Mouse (Mus musculus) macrophage (primary cell): ENCODE data around the gene Gm21663. TPM values are rescaled to one million over a fixed set of nuclear protein-coding genes. Genes with fewer than 3 reads are reported as not detected.
"Not testable (repeated sequence)": the region's sequence is repeated elsewhere in the genome, so short reads cannot be mapped to it uniquely, and the experiment has no call there.

Experiments used
- H3K27ac ChIP-seq: fragments of 350-480 bp; formaldehyde crosslinking; 2 replicates; pipeline ENCODE4 v1.9.0; 2021
- H3K36me3 ChIP-seq: fragments of 350-480 bp; formaldehyde crosslinking; 2 replicates; pipeline ENCODE4 v1.9.0; 2021; ENCODE audit errors: inconsistent target
- H3K4me3 ChIP-seq: fragments of 350-480 bp; formaldehyde crosslinking; 2 replicates; pipeline ENCODE4 v1.9.0; 2021; ENCODE audit errors: inconsistent target
- H3K79me2 ChIP-seq: fragments of 350-480 bp; formaldehyde crosslinking; 2 replicates; pipeline ENCODE4 v1.9.0; 2021; ENCODE audit errors: inconsistent target
- whole genome bisulfite sequencing: methylation state at CpG from one replicate; pipeline ENCODE4 v1.1.7; 2026; ENCODE audit warnings: inconsistent platforms; ENCODE audit not compliant: missing documents; 5-methylcytosine and 5-hydroxymethylcytosine counted together
- polyA plus RNA-seq: library from polyadenylated mRNA; stranded (reverse); fragments of 250-400 nt; gene quantifications from 3 replicates; pipeline ENCODE4 v1.2.4, GENCODE M21; 2018; ENCODE audit warnings: inconsistent platforms
- total RNA-seq, 78 experiments: library from RNA; depleted of rRNA; stranded (reverse); fragments of 250-400 nt; gene quantifications; 1 replicate in 9 of 78; 2 replicates in 24 of 78; 3 replicates in 43 of 78; 4 replicates in 2 of 78; pipeline ENCODE4 v1.2.4; 2018; ENCODE audit warnings: inconsistent platforms in 56 of 78

Gene Gm21663
- not detected for total RNA-seq (2018; cell fraction: chromatin; rRNA removed)
- total RNA-seq (2018; cell fraction: cytosol; rRNA removed) = not detected
- total RNA-seq (2018; cell fraction: nucleus; rRNA removed) = not detected
- polyA plus RNA-seq = not detected in 3 replicates

DNA sequence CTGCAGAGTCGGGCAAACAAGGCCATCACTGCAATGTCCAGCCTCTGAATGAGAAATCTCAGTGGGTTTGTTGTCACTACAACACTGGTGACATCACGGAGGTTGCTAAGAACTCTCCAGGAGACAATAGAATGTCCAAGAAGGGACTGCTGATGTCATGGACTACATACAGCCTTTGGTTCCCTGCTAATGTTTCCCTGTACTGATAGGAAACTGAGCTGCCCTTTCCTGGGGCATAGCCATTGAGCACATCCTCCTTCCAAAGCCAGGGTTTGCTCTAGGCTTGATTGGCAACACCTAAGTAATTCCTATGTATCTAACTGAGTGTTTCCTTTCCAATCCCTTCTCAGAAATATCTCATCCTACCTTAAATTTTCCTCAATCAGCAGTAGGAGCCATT lies at the start of gene Gm21663:
Gm21663 (minus strand) TSS at position 101 of the 400 bp plus-strand sequence.
- WGBS = no CpG with 5 or more reads among the region's 2 CpGs
- not testable (repeated sequence) for H3K79me2 ChIP-seq, H3K27ac ChIP-seq, H3K4me3 ChIP-seq, H3K36me3 ChIP-seq

DNA sequence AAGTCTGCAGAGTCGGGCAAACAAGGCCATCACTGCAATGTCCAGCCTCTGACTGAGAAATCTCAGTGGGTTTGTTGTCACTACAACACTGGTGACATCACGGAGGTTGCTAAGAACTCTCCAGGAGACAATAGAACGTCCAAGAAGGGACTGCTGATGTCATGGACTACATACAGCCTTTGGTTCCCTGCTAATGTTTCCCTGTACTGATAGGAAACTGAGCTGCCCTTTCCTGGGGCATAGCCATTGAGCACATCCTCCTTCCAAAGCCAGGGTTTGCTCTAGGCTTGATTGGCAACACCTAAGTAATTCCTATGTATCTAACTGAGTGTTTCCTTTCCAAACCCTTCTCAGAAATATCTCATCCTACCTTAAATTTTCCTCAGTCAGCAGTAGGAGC lies 46.4 kb upstream of the Gm21663 start, which contains the start of gene Gm21698:
Gm21698 (minus strand) TSS at position 101 of the 400 bp plus-strand sequence.
- not testable (repeated sequence) for H3K4me3 ChIP-seq, H3K27ac ChIP-seq, H3K79me2 ChIP-seq, H3K36me3 ChIP-seq
- WGBS = no CpG with 5 or more reads among the region's 3 CpGs

DNA sequence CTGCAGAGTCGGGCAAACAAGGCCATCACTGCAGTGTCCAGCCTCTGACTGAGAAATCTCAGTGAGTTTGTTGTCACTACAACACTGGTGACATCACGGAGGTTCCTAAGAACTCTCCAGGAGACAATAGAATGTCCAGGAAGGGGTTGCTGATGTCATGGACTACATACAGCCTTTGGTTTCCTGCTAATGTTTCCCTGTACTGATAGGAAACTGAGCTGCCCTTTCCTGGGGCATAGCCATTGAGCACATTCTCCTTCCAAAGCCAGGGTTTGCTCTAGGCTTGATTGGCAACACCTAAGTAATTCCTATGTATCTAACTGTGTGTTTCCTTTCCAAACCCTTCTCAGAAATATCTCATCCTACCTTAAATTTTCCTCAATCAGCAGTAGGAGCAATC lies 30.4 kb upstream of the Gm21663 start, which contains the start of gene Gm21680:
Gm21680 (minus strand) TSS at position 101 of the 400 bp plus-strand sequence.
- H3K4me3 ChIP-seq, H3K79me2 ChIP-seq, H3K27ac ChIP-seq, H3K36me3 ChIP-seq: not testable (repeated sequence)
- no CpG with 5 or more reads among the region's 2 CpGs for WGBS

DNA sequence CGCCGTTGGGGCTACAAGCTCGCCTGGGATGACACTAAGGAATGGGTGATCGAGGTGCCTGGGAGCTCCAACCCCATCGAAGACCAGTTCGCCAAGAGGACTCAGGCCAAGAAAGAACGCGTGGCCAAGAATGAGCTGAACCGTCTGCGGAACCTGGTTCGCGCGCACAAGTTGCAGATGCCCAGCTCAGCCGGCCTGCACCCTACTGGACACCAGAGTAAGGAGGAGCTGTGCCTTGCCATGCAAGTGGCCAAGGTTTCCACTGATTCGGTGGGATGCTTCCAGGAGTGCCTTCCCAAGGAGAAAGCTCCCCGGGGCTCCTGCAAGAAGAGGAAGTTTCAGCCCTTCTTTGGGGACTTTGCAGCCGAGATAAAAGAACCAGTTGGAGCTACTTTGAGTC lies 14.9 kb upstream of the Gm21663 start:
- not testable (repeated sequence) for H3K27ac ChIP-seq, H3K36me3 ChIP-seq, H3K4me3 ChIP-seq, H3K79me2 ChIP-seq
- 56% methylated on average over 12 of the region's 17 CpGs for WGBS

DNA sequence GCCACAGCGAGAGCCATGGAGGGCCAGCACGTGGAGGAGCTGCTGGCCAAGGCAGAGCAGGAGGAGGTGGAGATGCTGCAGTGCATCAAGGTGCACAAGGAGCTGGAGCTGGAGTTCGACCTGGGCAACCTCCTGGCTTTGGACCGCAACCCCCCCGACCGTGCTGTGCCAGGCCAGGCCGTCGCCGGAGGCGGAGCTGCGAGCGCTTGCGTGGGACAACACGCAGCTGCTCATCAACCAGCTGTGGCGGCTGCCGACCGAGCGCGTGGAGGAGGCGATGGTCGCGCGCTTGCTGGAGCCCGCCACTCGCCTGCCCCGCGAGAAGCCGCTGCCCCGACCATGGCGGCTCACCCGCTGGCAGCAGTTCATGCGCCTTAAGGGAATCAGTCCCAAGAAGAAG lies 14.4 kb upstream of the Gm21663 start:
- WGBS = 51% methylated on average over 29 of the region's 32 CpGs
- not testable (repeated sequence) for H3K4me3 ChIP-seq, H3K79me2 ChIP-seq, H3K27ac ChIP-seq, H3K36me3 ChIP-seq

DNA sequence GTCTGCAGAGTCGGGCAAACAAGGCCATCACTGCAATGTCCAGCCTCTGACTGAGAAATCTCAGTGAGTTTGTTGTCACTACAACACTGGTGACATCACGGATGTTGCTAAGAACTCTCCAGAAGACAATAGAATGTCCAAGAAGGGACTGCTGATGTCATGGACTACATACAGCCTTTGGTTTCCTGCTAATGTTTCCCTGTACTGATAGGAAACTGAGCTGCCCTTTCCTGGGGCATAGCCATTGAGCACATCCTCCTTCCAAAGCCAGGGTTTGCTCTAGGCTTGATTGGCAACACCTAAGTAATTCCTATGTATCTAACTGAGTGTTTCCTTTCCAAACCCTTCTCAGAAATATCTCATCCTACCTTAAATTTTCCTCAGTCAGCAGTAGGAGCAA lies 12.1 kb upstream of the Gm21663 start, which contains the start of gene Gm21671:
Gm21671 (minus strand) TSS at position 101 of the 400 bp plus-strand sequence.
- not testable (repeated sequence) for H3K4me3 ChIP-seq, H3K36me3 ChIP-seq, H3K79me2 ChIP-seq, H3K27ac ChIP-seq
- WGBS = 90% methylated on average over 1 of the region's 2 CpGs

DNA sequence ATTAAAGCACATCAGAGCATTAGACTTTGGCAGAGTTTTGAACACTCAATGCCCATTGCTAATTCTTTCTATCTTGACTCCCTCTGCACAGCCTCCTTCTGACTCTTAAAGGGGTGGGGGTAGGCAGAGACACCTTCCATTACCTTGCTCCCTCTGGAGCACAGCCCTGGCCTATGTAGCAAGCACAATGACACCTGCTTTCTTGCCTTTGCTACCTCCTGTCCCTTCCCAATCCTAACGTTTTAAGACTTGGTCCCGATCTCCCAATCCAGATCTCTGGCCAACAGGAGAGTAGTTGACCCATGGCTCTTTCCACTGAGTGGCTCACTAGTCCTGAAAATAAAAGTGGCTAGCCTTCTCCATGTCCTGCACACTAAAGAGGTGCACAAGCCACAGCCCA lies 3.2 kb upstream of the Gm21663 start:
- WGBS = 96% methylated on average over 2 of the region's 2 CpGs
- H3K27ac ChIP-seq, H3K36me3 ChIP-seq, H3K4me3 ChIP-seq, H3K79me2 ChIP-seq: not testable (repeated sequence)

DNA sequence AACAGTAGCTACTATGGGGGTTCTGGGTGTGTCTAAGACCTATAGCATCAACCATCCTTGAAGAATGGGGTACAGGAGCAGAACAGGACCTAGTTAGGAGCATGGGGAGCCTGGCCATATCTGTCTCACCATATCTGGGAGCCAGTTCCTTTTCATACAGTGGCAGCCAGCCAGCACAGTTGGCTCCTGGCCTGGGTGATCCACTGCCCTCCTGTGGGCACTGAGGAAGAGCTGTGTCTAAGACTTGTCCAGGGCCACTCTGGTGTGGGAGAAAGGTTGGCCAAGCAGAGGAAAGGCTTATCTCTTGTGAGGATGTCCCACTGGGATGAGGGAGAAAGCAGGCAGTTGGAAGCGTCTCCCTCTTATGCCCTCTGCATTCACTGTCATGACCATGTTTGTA lies 50.9 kb downstream of the Gm21663 start:
- Histone ChIP-seq H3K27ac (no peak overlapping the region), H3K79me2 (no peaks in the 10 kb centered on the region), H3K4me3 (no peak overlapping the region), H3K36me3 (no peaks in the 10 kb centered on the region)
- WGBS = 100% methylated on average over 1 of the region's 1 CpGs

DNA sequence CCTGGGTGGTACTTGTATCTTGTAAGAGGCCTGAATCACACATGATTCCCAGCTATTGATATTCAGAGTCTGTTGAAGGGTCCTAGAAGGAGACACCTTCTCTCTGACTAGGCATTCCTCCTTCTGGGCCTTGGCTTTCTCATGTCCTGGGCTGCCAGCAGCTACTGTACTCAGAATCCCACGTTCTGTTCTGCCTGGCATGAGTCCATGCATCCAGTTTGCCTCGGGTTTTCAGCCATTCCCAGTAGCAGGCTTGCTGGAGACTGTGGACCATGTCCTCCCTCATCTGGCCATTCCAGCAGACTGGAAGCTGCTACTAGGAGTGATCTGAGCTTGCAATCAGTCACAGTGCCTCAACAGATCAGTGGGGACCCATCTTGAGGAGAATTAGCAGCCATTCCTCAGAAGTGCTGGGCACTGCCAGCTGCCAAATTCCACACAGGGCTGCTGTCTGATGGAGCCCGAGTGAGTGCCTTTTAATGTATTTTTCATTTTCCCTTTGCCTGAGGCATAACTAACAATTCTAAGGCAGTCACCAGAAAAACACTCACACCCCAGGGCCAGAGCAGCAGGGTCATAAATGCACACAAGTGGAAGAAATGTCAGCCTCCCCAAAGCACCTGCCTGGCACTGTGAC lies 52.3 kb downstream of the Gm21663 start:
- H3K79me2 ChIP-seq = no peaks in the 10 kb centered on the region
- no peak overlapping the region for H3K27ac ChIP-seq
- 65% methylated on average over 3 of the region's 3 CpGs for WGBS
- no peak overlapping the region for H3K4me3 ChIP-seq
- H3K36me3 ChIP-seq = no peaks in the 10 kb centered on the region

DNA sequence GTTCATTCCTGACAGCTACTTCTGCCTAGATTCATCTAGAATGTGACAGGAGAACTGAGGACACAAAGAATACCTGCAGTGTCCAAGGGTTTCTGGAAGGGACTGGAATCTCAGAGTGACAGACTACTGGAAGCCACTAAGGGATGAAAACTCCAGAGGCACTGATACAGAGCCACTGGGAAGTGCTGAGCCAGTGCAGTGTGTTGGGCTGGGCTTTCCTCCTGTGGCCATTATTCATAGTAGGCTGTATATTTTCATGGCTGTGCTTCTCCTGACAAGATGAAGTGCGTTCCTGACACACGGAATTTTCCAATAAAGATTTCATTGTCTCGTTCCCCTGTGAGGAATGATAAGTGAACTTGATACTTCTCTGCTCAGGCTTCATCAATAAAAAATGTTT lies 55.5 kb downstream of the Gm21663 start:
- H3K27ac ChIP-seq = no peak overlapping the region
- no peaks in the 10 kb centered on the region for H3K79me2 ChIP-seq
- no peaks in the 10 kb centered on the region for H3K36me3 ChIP-seq
- WGBS = 76% methylated on average over 3 of the region's 3 CpGs
- H3K4me3 ChIP-seq = no peak overlapping the region

Other genes starting within 250 kb of the Gm21663 start
- 1.3 to 4.8 TPM (median 1.8 TPM) in 3 replicates for gene Xrcc2, start 236.6 kb downstream of the Gm21663 start, polyA plus RNA-seq
- 0.19 to 0.50 TPM (median 0.31 TPM) in 3 replicates for gene Actr3b, start 182.4 kb downstream of the Gm21663 start, polyA plus RNA-seq
- not detected in 3 replicates for gene Gm21671, start 12.0 kb upstream of the Gm21663 start, polyA plus RNA-seq
- not detected in 3 replicates for gene Gm21680, start 30.3 kb upstream of the Gm21663 start, polyA plus RNA-seq
- gene Gm21698, start 46.3 kb upstream of the Gm21663 start, polyA plus RNA-seq = not detected in 3 replicates
- gene Gm1979, start 62.4 kb upstream of the Gm21663 start, polyA plus RNA-seq = not detected in 3 replicates
- gene Gm5862, start 80.5 kb upstream of the Gm21663 start, polyA plus RNA-seq = not detected in 3 replicates
- gene Speer4a, start 97.2 kb upstream of the Gm21663 start, polyA plus RNA-seq = not detected in 3 replicates
- gene Gm7347, start 116.2 kb upstream of the Gm21663 start, polyA plus RNA-seq = not detected in 3 replicates
- gene Gm10471, start 146.9 kb upstream of the Gm21663 start, polyA plus RNA-seq = not detected in 3 replicates
- gene 5031410I06Rik, start 163.0 kb upstream of the Gm21663 start, polyA plus RNA-seq = not detected in 3 replicates
- gene Gm10220, start 179.0 kb upstream of the Gm21663 start, polyA plus RNA-seq = not detected in 3 replicates